Mouse (Mus musculus): ENCODE measurements around the gene Msx3.

Msx3 gene

GRCm38 (mm10) chr7:140057413-140058407 is 8.8 kb upstream of the Msx3 start:
- in situ Hi-C loops (cut with MboI, MseI): loop anchor here (5.0 kb wide), 1 partner anchor 100 kb away; no protein-coding TSS in a partner anchor

GRCm38 (mm10) chr7:140054124-140054523 is 5.2 kb upstream of the Msx3 start:
- in situ Hi-C loops (cut with MboI, MseI): no loop called here

GRCm38 (mm10) chr7:140049115-140049689 is 313 bp upstream of the Msx3 start:
- in situ Hi-C loops (cut with MboI, MseI): no loop called here

- in situ Hi-C loops (cut with MboI, MseI): no loop called here
These were observed 1.0 kb downstream of the Msx3 start for GRCm38 (mm10) chr7:140047811-140048311.

- in situ Hi-C loops (cut with MboI, MseI): no loop called here
These were observed 3.3 kb downstream of the Msx3 start for GRCm38 (mm10) chr7:140045546-140045945.

- in situ Hi-C loops (cut with MboI, MseI): no loop called here
These were observed 6.2 kb downstream of the Msx3 start for GRCm38 (mm10) chr7:140042728-140043127.

GRCm38 (mm10) chr7:140037171-140037555 is 11.7 kb downstream of the Msx3 start:
- in situ Hi-C loops (cut with MboI, MseI): loop anchor here (5.0 kb wide), 3 partner anchors 45 to 85 kb away; partner anchors contain the start of gene Adam8

GRCm38 (mm10) chr7:140036281-140037170 is 12.4 kb downstream of the Msx3 start, which contains the start of the genes Zfp511 and Tubgcp2:
Gene Zfp511 (plus strand): TSS chr7:140036391.
Gene Tubgcp2 (minus strand): TSS chr7:140036669.
- in situ Hi-C loops (cut with MboI, MseI): loop anchor here (5.0 kb wide), 3 partner anchors 44 to 86 kb away; partner anchors contain the start of gene Adam8

GRCm38 (mm10) chr7:140035456-140035855 is 13.4 kb downstream of the Msx3 start:
- in situ Hi-C loops (cut with MboI, MseI): loop anchor here (5.0 kb wide), 3 partner anchors 43 to 87 kb away; partner anchors contain the start of gene Adam8

- in situ Hi-C loops (cut with MboI, MseI): no loop called here
These were observed 15.5 kb downstream of the Msx3 start for GRCm38 (mm10) chr7:140033386-140033785.

- in situ Hi-C loops (cut with MboI, MseI): no loop called here
These were observed 16.5 kb downstream of the Msx3 start for GRCm38 (mm10) chr7:140032366-140032765.

GRCm38 (mm10) chr7:140031771-140032170 is 17.1 kb downstream of the Msx3 start:
- in situ Hi-C loops (cut with MboI, MseI): no loop called here

GRCm38 (mm10) chr7:140011336-140011735 is 37.6 kb downstream of the Msx3 start:
- in situ Hi-C loops (cut with MboI, MseI): no loop called here

GRCm38 (mm10) chr7:140007781-140008180 is 41.1 kb downstream of the Msx3 start:
- in situ Hi-C loops (cut with MboI, MseI): no loop called here

- in situ Hi-C loops (cut with MboI, MseI): no loop called here
These were observed 41.9 kb downstream of the Msx3 start for GRCm38 (mm10) chr7:140006861-140007611.

- in situ Hi-C loops (cut with MboI, MseI): no loop called here
These were observed 44.2 kb downstream of the Msx3 start for GRCm38 (mm10) chr7:140004666-140005065.

GRCm38 (mm10) chr7:140001086-140001740 is 47.7 kb downstream of the Msx3 start:
- in situ Hi-C loops (cut with MboI, MseI): no loop called here

GRCm38 (mm10) chr7:139998691-139999350 is 50.1 kb downstream of the Msx3 start:
- in situ Hi-C loops (cut with MboI, MseI): loop anchor here (5.0 kb wide), 1 partner anchor 62 kb away; no protein-coding TSS in a partner anchor

Measured in regulatory T cell (primary cell).